Mouse (Mus musculus) cerebellum, adult 2 months (tissue): ENCODE measurements around the gene Gadd45g. TPM values are rescaled to one million over a fixed set of nuclear protein-coding genes. Genes with fewer than 3 reads are reported as not detected.

Experiments
- DNase-seq, 2 experiments: peaks; one replicate each; pipeline ENCODE4 v3.0.0; 2021
- H3K27ac ChIP-seq: fragments of 200-500 bp; 2 replicates; pipeline ENCODE4 v1.5.1; 2012; ENCODE audit warnings: low read length, control low read depth, inconsistent platforms; ENCODE audit not compliant: insufficient read depth
- H3K27me3 ChIP-seq: fragments of 200-500 bp; 2 replicates; pipeline ENCODE4 v1.6.1; 2012; ENCODE audit warnings: inconsistent platforms, mild to moderate bottlenecking, low read length, moderate library complexity; ENCODE audit not compliant: control insufficient read depth, insufficient read depth
- H3K4me1 ChIP-seq: fragments of 200-500 bp; 2 replicates; pipeline ENCODE4 v1.6.1; 2011; ENCODE audit warnings: low read length; ENCODE audit not compliant: control insufficient read depth, insufficient read depth
- H3K4me3 ChIP-seq: fragments of 200-500 bp; replicated peaks from 2 replicates; pipeline ENCODE3; 2011; ENCODE audit warnings: mild to moderate bottlenecking, low read depth, low read length, control low read depth; ENCODE audit not compliant: insufficient read depth
- CTCF ChIP-seq: fragments of 200-500 bp; IDR thresholded peaks from 2 replicates; pipeline ENCODE4 v1.5.1; 2011; ENCODE audit warnings: low read depth, mild to moderate bottlenecking, control low read depth, low read length, moderate library complexity, borderline replicate concordance; ENCODE audit not compliant: insufficient read depth
- POLR2A ChIP-seq: fragments of 200-500 bp; IDR thresholded peaks from 2 replicates; pipeline ENCODE4 v1.6.1; 2011; ENCODE audit warnings: low read length, control low read depth, borderline replicate concordance; ENCODE audit not compliant: insufficient read depth
- WGBS: fragments of 180-500 bp; shearing (Covaris S2); methylation state at CpG from one replicate; pipeline ENCODE4 v1.1.7; 2018; 5-methylcytosine and 5-hydroxymethylcytosine counted together
- polyA plus RNA-seq: library from polyadenylated mRNA; depleted of rRNA; stranded (reverse); fragments of >200 nt; gene quantifications from 2 replicates; pipeline ENCODE4 v1.2.3, GENCODE M21; 2012; rRNA removed

Gene Gadd45g
- polyA plus RNA-seq, 1 experiment: 50.3 TPM

GRCm38 (mm10) chr13:51884250-51884649, 37.8 kb downstream of the Gadd45g start:
- Histone ChIP-seq H3K4me1 (no peaks in the 10 kb centered on the region), H3K27me3 (no peaks in the 10 kb centered on the region), H3K27ac (no peak overlapping the region), H3K4me3 (no peak overlapping the region)
- TF ChIP-seq CTCF (no peak), POLR2A (no peak)
- WGBS: 93% methylated on average over 5 of the region's 5 CpGs
- DNase-seq: no peak

GRCm38 (mm10) chr13:51885594-51885993, 39.1 kb downstream of the Gadd45g start:
- Histone ChIP-seq H3K27me3 (no peaks in the 10 kb centered on the region), H3K27ac (no peak overlapping the region), H3K4me1 (no peaks in the 10 kb centered on the region), H3K4me3 (no peak overlapping the region)
- 96% methylated on average over 10 of the region's 10 CpGs for WGBS
- DNase-seq: no peak
- TF ChIP-seq POLR2A: no peak
- no peak for TF ChIP-seq CTCF

- DNase-seq: no peak
- WGBS: 94% methylated on average over 6 of the region's 6 CpGs
- Histone ChIP-seq H3K27ac (no peak overlapping the region), H3K27me3 (no peaks in the 10 kb centered on the region), H3K4me3 (no peak overlapping the region), H3K4me1 (no peaks in the 10 kb centered on the region)
- TF ChIP-seq POLR2A: no peak
- TF ChIP-seq CTCF: no peak
These were observed 39.6 kb downstream of the Gadd45g start for GRCm38 (mm10) chr13:51886085-51886484.

GRCm38 (mm10) chr13:51886723-51887122, 40.2 kb downstream of the Gadd45g start:
- WGBS: 64% methylated on average over 10 of the region's 10 CpGs
- no peak for TF ChIP-seq POLR2A
- no peak for TF ChIP-seq CTCF

GRCm38 (mm10) chr13:51888426-51888825, 41.9 kb downstream of the Gadd45g start:
- DNase-seq: no peak

More at GRCm38 (mm10) chr13:51886723-51887122, 40.2 kb downstream of the Gadd45g start:
- Histone ChIP-seq H3K4me1 (no peaks in the 10 kb centered on the region), H3K4me3 (no peak overlapping the region), H3K27ac (no peak overlapping the region), H3K27me3 (no peaks in the 10 kb centered on the region)
- no peak for DNase-seq

GRCm38 (mm10) chr13:51891825-51892532, 45.5 kb downstream of the Gadd45g start:
- no peak overlapping the region for H3K27ac ChIP-seq
- 97% methylated on average over 6 of the region's 6 CpGs for WGBS
- H3K4me3 ChIP-seq: no peak overlapping the region
- no peaks in the 10 kb centered on the region for H3K4me1 ChIP-seq
- no peak for DNase-seq
- H3K27me3 ChIP-seq: no peaks in the 10 kb centered on the region
- TF ChIP-seq CTCF: no peak
- TF ChIP-seq POLR2A: no peak

More at GRCm38 (mm10) chr13:51888426-51888825, 41.9 kb downstream of the Gadd45g start:
- Histone ChIP-seq H3K27me3 (no peaks in the 10 kb centered on the region), H3K4me3 (no peak overlapping the region), H3K4me1 (no peaks in the 10 kb centered on the region), H3K27ac (no peak overlapping the region)
- TF ChIP-seq CTCF: no peak
- no peak for TF ChIP-seq POLR2A
- WGBS: 29% methylated on average over 2 of the region's 2 CpGs

GRCm38 (mm10) chr13:51897579-51897978, 51.1 kb downstream of the Gadd45g start:
- Histone ChIP-seq H3K4me3 (no peak overlapping the region), H3K27me3 (no peaks in the 10 kb centered on the region), H3K27ac (no peak overlapping the region), H3K4me1 (peaks cover 13% of the 10 kb centered on the region; the same call in 1 of the 2 replicates)
- 79% methylated on average over 3 of the region's 3 CpGs for WGBS
- TF ChIP-seq CTCF: no peak
- no peak for TF ChIP-seq POLR2A
- no peak for DNase-seq

Other genes starting within 250 kb of the Gadd45g start
- 4.2 and 5.5 TPM in 2 replicates for gene Cks2, start 201.4 kb upstream of the Gadd45g start, polyA plus RNA-seq
- gene Secisbp2, start 195.0 kb upstream of the Gadd45g start, polyA plus RNA-seq: 27.6 and 29.8 TPM in 2 replicates
- gene Sema4d, start 52.9 kb upstream of the Gadd45g start, polyA plus RNA-seq: 111 and 116 TPM in 2 replicates